Mouse (Mus musculus) layer of hippocampus, adult 9-11 months (tissue): ENCODE measurements at regions not wholly inside any gene's neighbourhood (a gene's known extent, or its start where the extent isn't known, plus 50 kb on each side); places are given as distances from the start of the nearest gene placed in this dataset.

ENCODE experiments used
- DNase-seq: peaks from one replicate; pipeline ENCODE4 v3.0.0; 2022

DNA sequence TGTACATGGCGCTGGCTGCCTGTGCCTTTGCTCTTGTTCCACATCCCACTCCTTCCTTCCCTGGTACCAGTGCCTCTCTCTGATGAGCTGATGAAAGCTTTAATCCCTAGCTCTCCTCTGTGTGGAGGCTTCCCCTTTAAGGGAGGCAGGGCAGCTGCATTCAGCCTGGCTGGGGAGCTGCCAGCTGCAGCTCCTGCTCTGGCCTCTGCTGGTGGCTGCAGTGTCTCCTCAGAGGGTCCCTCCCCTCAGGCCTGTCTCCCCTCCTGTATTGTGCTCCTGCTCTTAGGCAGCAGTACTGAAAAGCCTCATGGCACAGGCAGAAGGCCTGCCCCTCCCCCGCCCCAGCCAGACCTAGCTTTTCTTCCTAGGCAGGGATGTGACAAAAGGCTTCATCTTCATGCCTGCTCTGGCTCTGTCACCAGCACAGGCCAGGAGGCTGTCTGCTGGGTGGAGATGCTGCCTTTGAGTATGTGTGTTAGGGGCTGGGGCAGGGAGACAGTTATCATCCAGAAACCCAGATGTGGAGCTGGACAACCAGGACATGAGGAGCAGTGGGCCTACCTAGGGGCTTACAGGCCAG lies 97.7 kb upstream of the Zcchc13 start:
- peak; percentile 53 for DNase-seq

DNA sequence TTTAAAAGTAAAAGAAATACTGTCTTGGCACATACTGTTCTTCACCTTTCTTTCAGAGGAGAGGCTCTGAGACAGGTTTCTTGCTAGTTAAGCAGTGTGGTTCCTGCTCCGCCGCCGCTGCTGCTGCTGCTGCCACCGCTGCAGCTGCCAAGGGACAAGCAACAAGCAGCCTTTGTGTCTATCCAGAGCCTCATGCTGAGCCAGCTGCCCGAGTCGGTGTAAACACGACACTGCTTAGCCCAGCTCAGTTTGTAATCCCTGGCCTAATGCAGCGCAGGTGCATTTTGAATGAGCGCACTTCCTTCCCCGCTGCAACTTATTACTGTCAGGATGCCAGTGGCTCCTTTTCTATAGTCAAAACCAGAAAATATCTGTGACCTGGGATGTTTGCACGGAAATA lies 97.1 kb upstream of the Zcchc13 start:
- DNase-seq: peak; percentile 46

GRCm38 (mm10) chrX:103533831-103534230 lies 96.6 kb upstream of the Zcchc13 start:
- no peak for DNase-seq

GRCm38 (mm10) chrX:103546490-103547202 lies 83.7 kb upstream of the Zcchc13 start:
- DNase-seq: no peak

DNA sequence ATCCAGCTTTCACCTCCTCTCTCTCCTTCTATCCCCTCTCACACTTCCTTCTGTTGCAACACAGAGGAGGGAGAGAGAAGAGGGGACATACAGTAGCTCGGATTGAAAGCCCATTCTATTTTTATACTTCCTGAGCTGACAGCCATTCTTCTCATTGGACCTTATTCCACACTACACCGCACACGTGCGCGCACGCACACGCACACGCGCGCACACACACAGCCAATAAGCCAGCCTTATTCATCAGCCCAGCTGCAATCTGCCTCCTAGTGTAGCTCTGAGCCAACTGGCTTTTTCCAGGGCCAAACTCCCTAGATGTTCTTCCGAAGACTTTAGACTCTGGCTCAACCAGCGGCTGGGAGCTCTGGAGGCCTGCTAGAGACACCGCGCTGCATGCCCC lies 79.1 kb upstream of the Zcchc13 start:
- peak; percentile 80 for DNase-seq

GRCm38 (mm10) chrX:103553196-103553595 lies 77.2 kb upstream of the Zcchc13 start:
- DNase-seq: no peak

DNA sequence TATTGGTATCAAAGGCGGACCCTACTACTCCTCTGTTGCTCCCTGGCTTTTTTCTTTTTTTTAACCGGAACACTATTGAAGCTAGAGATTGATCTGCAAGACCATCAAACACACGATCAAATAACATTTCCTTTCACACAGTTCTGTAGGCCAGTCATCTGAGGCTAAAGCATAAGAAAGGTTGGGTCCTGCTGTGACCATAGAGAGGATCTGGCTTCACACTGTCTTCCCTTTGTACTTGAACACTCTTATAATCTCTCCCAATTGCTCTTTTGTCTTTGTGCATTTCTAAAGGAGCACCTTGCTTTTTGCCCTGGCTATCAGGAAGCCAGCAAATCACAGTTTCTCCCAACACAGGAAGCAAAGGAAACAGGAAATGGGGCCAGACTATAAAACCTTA lies 76.8 kb upstream of the Zcchc13 start:
- DNase-seq: no peak

DNA sequence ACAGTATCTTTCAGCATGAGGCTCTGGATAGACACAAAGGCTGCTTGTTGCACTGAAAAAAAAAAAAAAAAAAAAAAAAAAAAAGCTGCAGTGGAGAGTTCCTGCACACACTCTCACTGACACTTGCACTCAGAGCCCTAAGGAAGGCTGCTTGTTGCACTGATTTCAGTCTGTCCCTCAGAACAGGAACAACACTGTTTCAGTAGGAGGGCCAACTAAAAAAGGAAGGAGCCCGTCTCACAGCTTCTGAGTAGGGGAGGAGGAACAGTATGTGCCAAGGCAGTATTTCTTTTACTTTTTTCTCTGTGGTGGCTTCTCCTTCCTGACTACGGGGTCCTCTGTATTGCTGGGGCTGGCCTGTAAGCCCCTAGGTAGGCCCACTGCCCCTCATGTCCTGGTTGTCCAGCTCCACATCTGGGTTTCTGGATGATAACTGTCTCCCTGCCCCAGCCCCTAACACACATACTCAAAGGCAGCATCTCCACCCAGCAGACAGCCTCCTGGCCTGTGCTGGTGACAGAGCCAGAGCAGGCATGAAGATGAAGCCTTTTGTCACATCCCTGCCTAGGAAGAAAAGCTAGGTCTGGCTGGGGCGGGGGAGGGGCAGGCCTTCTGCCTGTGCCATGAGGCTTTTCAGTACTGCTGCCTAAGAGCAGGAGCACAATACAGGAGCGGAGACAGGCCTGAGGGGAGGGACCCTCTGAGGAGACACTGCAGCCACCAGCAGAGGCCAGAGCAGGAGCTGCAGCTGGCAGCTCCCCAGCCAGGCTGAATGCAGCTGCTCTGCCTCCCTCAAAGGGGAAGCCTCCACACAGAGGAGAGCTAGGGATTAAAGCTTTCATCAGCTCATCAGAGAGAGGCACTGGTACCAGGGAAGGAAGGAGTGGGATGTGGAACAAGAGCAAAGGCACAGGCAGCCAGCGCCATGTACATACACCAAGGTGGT lies 75.1 kb upstream of the Zcchc13 start:
- peak; percentile 46 for DNase-seq

DNA sequence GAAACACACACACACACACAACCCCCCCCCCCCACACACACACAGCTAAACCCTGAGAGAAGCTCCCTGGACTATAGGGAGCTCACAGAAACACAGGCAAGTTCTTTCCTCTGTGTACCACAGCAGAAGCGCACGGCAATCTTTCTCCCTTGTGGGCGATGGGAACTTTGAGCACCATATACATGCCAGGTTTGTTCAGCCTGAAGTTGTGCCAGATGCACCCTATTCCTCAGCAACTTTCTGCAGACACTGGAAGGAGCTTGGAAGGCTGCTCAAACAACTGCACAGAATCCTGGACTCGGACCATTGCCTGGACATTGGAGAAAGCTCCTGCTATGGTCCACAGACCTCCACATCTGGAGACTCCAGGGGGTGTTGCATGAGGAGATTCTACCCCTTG lies 74.3 kb upstream of the Zcchc13 start:
- no peak for DNase-seq

GRCm38 (mm10) chrX:103556681-103557490 lies 73.5 kb upstream of the Zcchc13 start:
- no peak for DNase-seq

DNA sequence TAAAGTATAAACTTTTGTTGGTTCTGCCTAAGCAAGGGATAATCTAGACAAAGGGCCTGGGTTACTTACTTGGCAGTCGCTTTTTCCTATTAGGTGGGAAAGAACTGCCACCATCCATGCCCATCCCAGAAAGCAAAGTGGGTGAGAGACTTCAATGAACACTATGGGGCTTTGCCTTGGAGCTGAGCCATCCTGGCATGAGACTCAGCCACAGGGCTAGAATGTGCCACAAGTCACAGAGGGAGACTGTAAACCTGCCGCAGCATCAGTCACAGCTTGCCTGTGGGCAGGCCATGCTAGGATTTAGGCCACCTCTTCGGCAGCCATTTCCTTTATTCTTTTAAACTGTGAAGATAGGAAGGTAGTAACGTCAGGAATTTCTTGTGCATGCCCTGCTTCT lies 72.9 kb upstream of the Zcchc13 start:
- DNase-seq: no peak

- peak; percentile 86 for DNase-seq
These were observed 66.7 kb upstream of the Zcchc13 start for GRCm38 (mm10) chrX:103563531-103564246.

DNA sequence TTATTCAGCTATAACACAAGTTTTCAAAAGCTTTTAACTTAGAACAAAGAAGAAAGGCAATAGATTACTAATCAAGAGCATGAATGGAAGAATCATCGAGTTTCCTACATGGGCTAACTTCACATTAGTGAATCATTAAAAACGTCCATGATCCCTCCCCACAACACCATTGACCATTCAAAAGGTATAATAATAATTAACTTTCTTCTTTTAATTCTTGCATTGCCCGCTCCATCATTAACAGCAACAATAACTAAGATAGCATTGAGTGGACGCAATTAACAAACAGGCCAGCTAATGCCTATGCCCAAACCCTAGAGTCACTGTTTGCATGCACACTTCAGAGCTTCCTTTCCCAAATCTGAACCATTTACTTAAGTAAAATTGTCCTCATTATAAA lies 57.0 kb upstream of the Zcchc13 start:
- no peak for DNase-seq

GRCm38 (mm10) chrX:103579484-103579883 lies 50.9 kb upstream of the Zcchc13 start:
- no peak for DNase-seq
